Mouse (Mus musculus): ENCODE results near the gene Cdh12.
"Not testable (repeated sequence)": the region's sequence is repeated elsewhere in the genome, so short reads cannot be mapped to it uniquely, and the experiment has no call there.

Cdh12 gene

DNA sequence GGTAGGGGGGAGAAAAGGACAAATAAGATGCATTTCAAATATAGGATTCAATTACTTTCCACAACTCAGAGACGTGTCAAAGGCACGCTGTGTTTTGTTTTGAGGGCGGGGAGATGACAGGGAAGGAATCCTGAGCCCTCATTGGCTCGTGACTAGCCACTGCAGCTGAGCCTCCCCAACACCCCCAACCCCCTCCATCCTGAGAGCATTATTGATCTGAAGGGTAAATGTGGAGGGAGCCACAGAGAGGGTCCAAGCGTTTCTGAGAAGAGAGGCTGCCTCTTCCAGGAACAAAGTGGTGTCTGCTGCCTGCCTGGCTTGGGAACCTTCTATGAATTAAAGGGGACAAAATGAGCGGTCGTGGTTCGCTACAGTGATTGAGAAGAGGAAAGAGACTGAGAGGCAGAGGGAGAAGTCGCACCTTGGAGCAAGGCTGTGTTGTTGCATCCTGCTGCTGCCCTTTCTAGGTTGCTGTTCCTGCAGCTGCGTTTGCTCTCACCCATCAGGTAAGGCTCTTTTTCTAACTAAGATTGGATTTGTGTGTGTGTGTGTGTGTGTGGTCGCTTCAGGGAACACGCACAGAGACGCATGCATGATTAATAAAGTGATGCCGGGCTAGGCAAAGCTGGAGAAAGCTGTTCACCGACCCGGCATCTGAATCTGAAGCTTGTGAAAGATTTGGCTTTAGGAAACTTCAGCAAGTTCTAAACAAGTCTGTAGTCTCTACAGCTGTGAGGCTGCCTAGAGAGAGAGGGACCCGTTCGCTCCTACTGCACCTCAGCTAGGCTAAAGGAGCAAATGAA lies at the start of gene Cdh12:
TSS of gene Cdh12 (plus strand) at position 405 of the 803 bp plus-strand sequence.
- peak; percentile 55 to 62 for DNase-seq

- DNase-seq, result peak; percentile 23 to 59
Observed at GRCm38 (mm10) chr15:20403596-20403995, 45.5 kb upstream of the Cdh12 start.

DNA sequence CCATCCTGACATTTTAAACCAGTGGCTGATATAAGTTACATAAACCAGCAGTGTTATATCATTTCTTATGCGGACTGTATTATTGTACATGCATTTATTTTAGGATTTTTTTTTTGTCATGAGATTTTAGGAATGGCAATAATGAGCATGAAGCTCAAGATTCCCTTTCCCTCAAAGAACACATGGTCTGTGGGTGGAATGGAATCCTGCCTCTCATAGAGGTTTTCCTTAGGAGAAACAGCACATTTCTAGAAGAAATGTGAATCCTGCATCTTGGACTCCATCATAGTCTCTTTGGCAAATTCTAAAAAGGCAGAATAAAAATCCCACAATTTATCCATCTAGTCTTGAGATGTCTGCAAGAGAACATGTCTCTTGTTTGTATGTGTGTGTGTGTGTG lies 35.7 kb upstream of the Cdh12 start:
- DNase-seq, result no peak

GRCm38 (mm10) chr15:20436356-20436755 lies 12.7 kb upstream of the Cdh12 start:
- DNase-seq, result peak in 1 of 2 experiments; percentile 33

DNA sequence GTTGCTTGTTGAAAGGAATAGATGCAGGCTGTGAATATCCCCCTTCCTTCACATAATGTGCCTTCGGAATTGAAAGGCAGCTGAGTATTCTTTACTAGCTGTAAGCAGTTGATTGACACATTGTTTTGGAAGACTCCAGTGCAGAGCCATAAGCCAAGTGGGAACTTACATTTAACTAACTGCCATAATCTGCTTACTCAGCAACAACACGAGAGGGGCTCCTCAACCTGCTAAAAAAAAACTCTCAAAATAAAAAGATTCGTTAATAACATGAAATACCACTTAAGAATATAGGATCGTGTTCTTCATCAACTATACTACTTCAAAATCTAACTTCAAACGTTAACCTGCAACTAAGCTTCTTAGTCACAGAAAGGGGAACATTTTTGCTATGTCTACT lies 1.5 kb downstream of the Cdh12 start:
- DNase-seq, result no peak

- DNase-seq, result no peak
Observed at GRCm38 (mm10) chr15:20458508-20458907, 9.4 kb downstream of the Cdh12 start.

DNA sequence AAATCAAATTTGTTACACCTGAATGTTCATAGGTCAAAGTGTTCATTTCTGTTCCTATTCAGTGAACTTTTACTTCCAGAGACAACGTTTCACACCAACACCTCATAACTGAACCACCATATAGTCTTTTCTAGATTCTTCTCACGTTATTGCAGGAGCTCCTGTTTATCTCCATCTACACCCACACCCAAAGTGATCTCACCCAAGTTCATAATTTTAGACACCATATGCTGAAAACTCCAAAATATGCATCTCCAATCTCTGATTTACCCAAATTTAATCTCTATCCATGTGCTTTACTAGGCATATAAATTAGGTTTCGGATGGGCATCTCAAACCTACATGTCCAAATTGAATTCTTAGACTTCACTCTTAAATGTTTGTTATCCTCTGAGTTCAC lies 13.4 kb downstream of the Cdh12 start:
- DNase-seq, result no peak

DNA sequence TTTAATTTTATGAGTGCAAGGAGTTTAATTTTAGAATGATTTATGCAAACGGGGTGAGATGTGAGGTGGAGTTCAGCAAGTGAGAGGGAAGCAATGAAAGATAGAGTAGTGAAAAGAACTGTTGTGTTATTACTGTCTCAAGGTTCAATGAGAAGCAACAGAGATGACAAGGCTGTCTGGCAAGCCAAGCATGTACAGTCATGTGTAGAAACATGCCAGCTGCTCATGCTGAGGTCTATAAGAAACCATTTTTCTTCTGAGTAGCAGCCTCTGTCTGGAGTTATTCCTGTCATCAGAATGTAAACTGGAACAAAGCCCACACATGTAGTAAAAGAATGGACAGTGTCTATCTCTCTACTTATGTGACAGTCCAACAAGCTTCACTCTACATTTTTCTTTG lies 14.5 kb downstream of the Cdh12 start:
- DNase-seq, result no peak

DNA sequence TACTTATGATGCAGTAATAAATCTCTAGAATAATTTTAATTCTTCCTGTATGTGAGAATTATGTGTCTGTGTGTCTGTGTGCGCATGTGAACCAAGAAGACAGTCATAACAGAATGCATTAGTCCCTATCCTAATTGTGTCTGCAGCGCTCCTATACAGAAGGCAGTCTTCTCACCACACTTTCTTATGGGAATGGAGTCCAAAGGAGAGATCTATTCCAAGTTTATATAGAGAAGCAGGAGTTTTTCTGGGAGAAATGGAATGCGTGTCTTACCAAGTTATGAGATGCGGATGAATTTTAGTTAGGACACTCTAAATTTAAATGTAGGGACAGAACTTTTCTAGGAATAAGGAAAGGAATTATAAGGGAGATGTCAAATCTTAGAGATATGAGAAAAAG lies 101.9 kb downstream of the Cdh12 start:
- DNase-seq, result no peak

- no peak for DNase-seq
Observed at GRCm38 (mm10) chr15:20571012-20571411, 121.9 kb downstream of the Cdh12 start.

- DNase-seq, result no peak
Observed at GRCm38 (mm10) chr15:20582567-20583075, 133.6 kb downstream of the Cdh12 start.

DNA sequence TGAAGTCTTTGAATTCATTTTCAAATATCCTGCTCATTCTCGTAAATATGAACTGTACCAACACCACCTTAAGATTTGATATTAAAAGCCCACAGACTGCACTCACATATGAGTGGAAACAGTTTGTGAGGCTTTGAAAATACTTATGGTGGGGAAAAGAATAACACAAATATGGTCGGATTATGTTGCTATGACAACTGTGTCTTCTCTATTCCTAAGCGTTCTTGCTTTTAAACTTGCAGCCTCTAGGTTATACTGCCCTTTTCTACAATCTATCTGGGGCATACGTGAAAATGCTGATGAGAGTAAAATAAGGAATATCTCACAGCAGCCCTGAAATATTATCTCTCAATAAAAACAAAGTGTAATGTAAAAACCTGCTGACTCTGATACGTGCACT lies 142.5 kb downstream of the Cdh12 start:
- DNase-seq, result no peak

DNA sequence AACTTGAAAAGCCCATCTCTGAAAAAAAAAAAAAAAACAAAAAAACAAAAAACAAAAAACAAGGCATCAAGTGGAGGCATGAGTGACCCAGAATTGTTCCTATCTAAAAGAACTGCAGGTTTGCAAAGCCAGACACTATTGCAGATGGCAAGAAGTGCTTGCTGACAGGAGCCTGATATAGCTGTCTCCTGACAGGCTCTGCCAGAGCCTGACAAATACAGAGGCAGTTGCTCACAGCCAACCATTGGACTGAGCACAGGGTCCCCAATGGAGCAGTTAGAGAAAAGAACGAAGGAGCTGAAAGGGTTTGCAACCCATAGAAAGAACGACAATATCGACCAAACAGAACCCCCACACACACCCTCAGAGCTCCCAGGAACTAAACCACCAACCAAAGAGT lies 156.7 kb downstream of the Cdh12 start:
- not testable (repeated sequence) for DNase-seq

GRCm38 (mm10) chr15:20634593-20634992 lies 185.5 kb downstream of the Cdh12 start:
- DNase-seq, result peak in 1 of 2 experiments; percentile 5

DNA sequence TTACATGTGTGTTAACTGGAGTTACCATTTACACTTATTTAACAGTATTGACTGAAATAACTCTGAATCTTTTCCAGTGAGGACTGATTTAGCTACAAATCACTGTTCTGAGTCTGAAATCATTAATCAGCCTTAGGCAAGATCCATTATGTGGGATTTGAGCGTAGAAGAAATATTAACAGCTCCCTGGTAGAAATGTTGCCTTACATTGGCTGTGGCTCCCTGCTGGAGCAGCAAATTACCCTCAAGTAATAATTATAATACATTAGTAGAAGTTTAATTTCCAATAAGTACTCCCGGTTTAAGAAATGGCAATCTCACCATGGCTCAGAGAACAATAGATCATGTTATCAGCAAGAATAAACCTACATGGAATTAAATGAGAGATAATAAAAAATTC lies 190.1 kb downstream of the Cdh12 start:
- no peak for DNase-seq

GRCm38 (mm10) chr15:20642905-20643414 lies 193.9 kb downstream of the Cdh12 start:
- DNase-seq, result no peak

DNA sequence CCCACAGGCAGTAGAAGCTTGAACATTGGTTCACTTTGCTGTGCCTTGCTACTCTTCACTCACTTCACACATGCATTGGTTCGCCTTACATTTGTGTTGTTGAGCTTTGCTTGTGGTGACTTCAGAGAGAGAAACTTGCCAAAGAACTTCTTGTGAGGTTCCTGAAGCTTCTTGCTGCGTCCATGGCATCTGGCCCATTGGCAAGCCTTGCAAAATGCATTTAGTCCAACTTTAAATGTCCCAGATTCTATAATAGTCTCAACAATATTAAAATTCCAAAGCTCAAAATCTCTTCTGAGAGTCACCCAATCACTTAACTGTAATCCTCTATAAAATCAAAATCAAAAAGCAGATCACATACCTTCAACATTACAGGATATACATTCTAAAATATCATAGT lies 211.2 kb downstream of the Cdh12 start:
- no peak for DNase-seq

- no peak for DNase-seq
Observed at GRCm38 (mm10) chr15:20666650-20667049, 217.6 kb downstream of the Cdh12 start, which contains the start of gene Acot10. TSS of gene Acot10 (minus strand) at chr15:20666750.

DNA sequence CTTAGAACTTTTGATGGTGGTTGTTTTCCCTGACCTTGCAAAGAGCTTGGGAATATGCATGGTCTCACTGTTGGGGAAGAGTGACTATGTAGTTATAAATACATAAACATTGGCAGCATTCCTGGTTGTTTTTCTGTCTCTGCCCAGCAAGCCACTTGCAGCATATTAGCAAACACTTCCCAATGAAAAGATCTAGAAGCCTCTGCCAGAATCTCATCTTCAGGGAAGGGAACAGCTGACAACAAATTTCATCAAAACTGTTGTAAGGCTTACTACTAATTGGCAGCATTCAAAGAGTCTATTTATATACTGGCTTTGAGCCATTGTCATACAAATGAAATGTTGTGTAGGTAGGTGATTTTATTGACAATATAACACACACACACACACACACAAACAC lies 218.3 kb downstream of the Cdh12 start:
- peak; percentile 6 to 23 for DNase-seq

DNA sequence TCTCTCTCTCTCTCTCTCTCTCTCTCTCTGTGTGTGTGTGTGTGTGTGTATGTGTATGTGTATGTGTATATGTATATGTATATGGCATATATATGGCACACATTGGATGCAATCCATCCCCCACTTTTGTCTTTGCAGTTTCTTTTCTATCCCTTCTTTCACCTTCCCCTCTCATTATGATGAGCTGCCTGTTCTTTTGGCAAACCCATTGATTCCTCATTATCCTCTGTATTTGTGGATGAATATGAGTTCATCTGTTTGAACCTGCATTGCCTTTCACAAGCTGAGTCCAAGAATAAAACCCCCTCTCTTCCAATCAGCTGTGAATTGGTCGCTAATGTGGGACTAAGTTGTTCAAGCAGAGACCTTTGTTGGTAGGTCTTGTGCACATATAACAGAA lies 218.9 kb downstream of the Cdh12 start:
- DNase-seq, result no peak

GRCm38 (mm10) chr15:20669507-20669906 lies 220.4 kb downstream of the Cdh12 start:
- DNase-seq, result not testable (repeated sequence)

- no peak for DNase-seq
Observed at GRCm38 (mm10) chr15:20682719-20683118, 233.7 kb downstream of the Cdh12 start.

- DNase-seq, result no peak
Observed at GRCm38 (mm10) chr15:20684200-20684599, 235.1 kb downstream of the Cdh12 start.

DNA sequence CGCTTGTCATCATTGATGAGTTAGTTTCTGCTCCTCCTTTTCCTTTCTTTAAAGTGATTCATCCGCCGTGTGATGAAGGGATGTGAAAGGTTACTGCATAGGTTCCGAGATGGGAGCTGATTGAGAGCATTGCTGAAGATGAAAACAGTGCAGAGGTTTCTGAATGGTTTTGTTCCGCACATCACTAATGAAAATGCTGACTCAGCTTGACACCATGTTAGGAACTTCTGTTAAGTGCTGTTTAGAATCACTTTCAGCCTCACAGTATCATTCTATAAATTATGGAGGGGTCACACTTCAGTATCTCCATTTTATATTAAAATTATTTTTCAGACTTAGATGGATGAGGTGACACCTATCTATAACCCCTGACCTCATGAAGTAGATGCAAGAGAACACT lies 247.2 kb downstream of the Cdh12 start:
- DNase-seq, result no peak
